Mouse (Mus musculus): Measurements from ENCODE around the gene Cdhr4. TPM values are rescaled to one million over a fixed set of nuclear protein-coding genes. Genes with fewer than 3 reads are reported as not detected.

Cdhr4 gene
- polyA plus RNA-seq, 1 experiment from 2014 or later, result 18.6 TPM

DNA sequence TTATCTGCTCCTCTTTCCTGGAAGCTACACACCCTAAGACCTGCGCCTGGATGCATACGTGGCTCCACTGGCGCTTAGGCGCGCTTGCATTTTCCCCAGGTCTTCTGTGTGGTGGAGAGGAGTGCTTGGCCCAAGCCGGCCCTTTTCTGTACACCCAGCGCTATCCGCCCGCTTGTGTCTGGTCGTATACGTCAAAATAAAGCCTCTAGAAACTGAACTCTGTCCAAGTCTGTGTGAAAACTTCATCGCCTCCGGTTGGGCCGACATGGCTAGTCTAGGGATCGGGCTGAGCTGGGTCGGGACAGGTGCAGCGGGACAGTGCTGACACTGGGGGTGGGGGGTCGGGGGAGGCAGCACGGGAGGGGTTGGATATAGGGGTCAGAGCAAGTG lies 56.3 kb downstream of the Cdhr4 start:
- WGBS, result 3% methylated on average over 19 of the region's 19 CpGs

DNA sequence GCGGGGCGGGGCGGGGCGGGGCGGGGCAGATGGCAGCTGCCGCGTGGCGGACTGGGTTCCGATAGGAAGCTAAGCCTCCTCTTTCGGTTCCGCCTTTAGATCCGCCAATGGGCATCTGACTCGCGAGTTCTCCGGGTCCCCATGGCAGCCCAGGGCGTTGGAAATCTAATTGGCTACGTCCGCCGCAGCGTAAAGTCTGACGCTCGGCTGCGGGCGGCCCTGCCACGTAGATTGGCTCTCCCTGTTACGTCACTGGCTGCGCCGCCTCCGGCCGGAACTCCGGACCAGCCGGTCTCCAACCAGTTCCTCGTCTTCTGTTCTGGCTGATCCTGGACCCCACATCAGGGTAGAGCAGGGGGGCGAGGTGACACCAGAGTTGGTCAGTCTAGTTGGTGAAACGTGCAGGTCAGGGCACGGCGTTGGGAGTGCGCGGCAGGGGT lies 56.7 kb downstream of the Cdhr4 start, which contains the start of gene Gmppb:
Gene Gmppb, plus strand, starts transcription at position 227 of the 440 bp plus-strand sequence.
- Histone ChIP-seq H3K4me3 (replicated peaks) (peak within 1 kb of the TSS; percentile 74), H3K9me3 (no peaks in the 10 kb centered on the region), H3K36me3 (peaks cover 64% of the 10 kb centered on the region), H3K4me2 (peak within 1 kb of the TSS; percentile 93), H3K27ac (peak within 1 kb of the TSS; percentile 78), H3K4me1 (replicated peaks) (peaks cover 26% of the 10 kb centered on the region), H3K9ac (replicated peaks) (peak within 1 kb of the TSS; percentile 69), H3K27me3 (no peaks in the 10 kb centered on the region)
- peak; percentile 91 for ATAC-seq (ENCODE audit: insufficient number of reproducible peaks, insufficient read depth, low FRiP score, low TSS enrichment, low read depth)
- under 1% methylated on average over 37 of the region's 39 CpGs for WGBS

More for the DNA sequence above, 56.3 kb downstream of the Cdhr4 start:
- Histone ChIP-seq H3K9me3 (no peaks in the 10 kb centered on the region), H3K4me2 (peak overlapping the region; percentile 93), H3K27me3 (no peaks in the 10 kb centered on the region), H3K36me3 (peaks cover 61% of the 10 kb centered on the region), H3K9ac (replicated peaks) (peak overlapping the region; percentile 44; the same call in 1 of the 2 replicates), H3K27ac (peak overlapping the region; percentile 78), H3K4me3 (replicated peaks) (peak overlapping the region; percentile 74), H3K4me1 (replicated peaks) (peaks cover 26% of the 10 kb centered on the region)
- peak; percentile 57 for ATAC-seq (ENCODE audit: insufficient number of reproducible peaks, insufficient read depth, low FRiP score, low TSS enrichment, low read depth)

Other genes starting within 250 kb of the Cdhr4 start
- gene Rbm5, start 221.5 kb upstream of the Cdhr4 start, polyA plus RNA-seq (2016; fragmentation: Nextera tagmentation; extraction: Ambion mirVana), result 232 and 239 TPM in 2 replicates
- gene Rbm6, start 119.3 kb upstream of the Cdhr4 start, polyA plus RNA-seq (2016; fragmentation: Nextera tagmentation; extraction: Ambion mirVana), result 111 TPM in 2 replicates
- 10.4 and 12.9 TPM in 2 replicates for gene Mon1a, start 104.3 kb upstream of the Cdhr4 start, polyA plus RNA-seq (2016; fragmentation: Nextera tagmentation; extraction: Ambion mirVana)
- 2.5 and 3.1 TPM in 2 replicates for gene Mst1r, start 85.6 kb upstream of the Cdhr4 start, polyA plus RNA-seq (2016; fragmentation: Nextera tagmentation; extraction: Ambion mirVana)
- not detected in 2 replicates for gene Actl11, start 64.0 kb upstream of the Cdhr4 start, polyA plus RNA-seq (2016; fragmentation: Nextera tagmentation; extraction: Ambion mirVana)
- 11.3 and 12.7 TPM in 2 replicates for gene Camkv, start 56.8 kb upstream of the Cdhr4 start, polyA plus RNA-seq (2016; fragmentation: Nextera tagmentation; extraction: Ambion mirVana)
- 32.3 and 33.0 TPM in 2 replicates for gene Traip, start 42.4 kb upstream of the Cdhr4 start, polyA plus RNA-seq (2016; fragmentation: Nextera tagmentation; extraction: Ambion mirVana)
- 25.4 and 29.8 TPM in 2 replicates for gene Uba7, start 17.0 kb upstream of the Cdhr4 start, polyA plus RNA-seq (2016; fragmentation: Nextera tagmentation; extraction: Ambion mirVana)
- 10.4 and 11.2 TPM in 2 replicates for gene Gm20661, start 9.4 kb upstream of the Cdhr4 start, polyA plus RNA-seq (2016; fragmentation: Nextera tagmentation; extraction: Ambion mirVana)
- gene Inka1, start 6.6 kb upstream of the Cdhr4 start, polyA plus RNA-seq (2016; fragmentation: Nextera tagmentation; extraction: Ambion mirVana), result 133 and 138 TPM in 2 replicates
- 1.3 TPM in 2 replicates for gene Gm20662, start 3.9 kb downstream of the Cdhr4 start, polyA plus RNA-seq (2016; fragmentation: Nextera tagmentation; extraction: Ambion mirVana)
- gene Ip6k1, start 10.0 kb downstream of the Cdhr4 start, polyA plus RNA-seq (2016; fragmentation: Nextera tagmentation; extraction: Ambion mirVana), result 80.6 and 84.4 TPM in 2 replicates
- 22.5 and 25.5 TPM in 2 replicates for gene Gmppb, start 56.7 kb downstream of the Cdhr4 start, polyA plus RNA-seq (2016; fragmentation: Nextera tagmentation; extraction: Ambion mirVana)
- gene Amigo3, start 60.7 kb downstream of the Cdhr4 start, polyA plus RNA-seq (2016; fragmentation: Nextera tagmentation; extraction: Ambion mirVana), result 3.1 and 3.7 TPM in 2 replicates
- gene Mst1, start 87.9 kb downstream of the Cdhr4 start, polyA plus RNA-seq (2016; fragmentation: Nextera tagmentation; extraction: Ambion mirVana), result 0.18 and 0.51 TPM in 2 replicates
- 30.5 and 38.0 TPM in 2 replicates for gene Rnf123, start 90.8 kb downstream of the Cdhr4 start, polyA plus RNA-seq (2016; fragmentation: Nextera tagmentation; extraction: Ambion mirVana)
- 56.9 and 57.9 TPM in 2 replicates for gene Apeh, start 102.1 kb downstream of the Cdhr4 start, polyA plus RNA-seq (2016; fragmentation: Nextera tagmentation; extraction: Ambion mirVana)
- 1.1 and 1.2 TPM in 2 replicates for gene Bsn, start 197.9 kb downstream of the Cdhr4 start, polyA plus RNA-seq (2016; fragmentation: Nextera tagmentation; extraction: Ambion mirVana)

Data from limb, embryonic 12.5 days (tissue).